Comparison of ENCODE assay signal across 12 mouse cellular contexts in the genomic region with DNA sequence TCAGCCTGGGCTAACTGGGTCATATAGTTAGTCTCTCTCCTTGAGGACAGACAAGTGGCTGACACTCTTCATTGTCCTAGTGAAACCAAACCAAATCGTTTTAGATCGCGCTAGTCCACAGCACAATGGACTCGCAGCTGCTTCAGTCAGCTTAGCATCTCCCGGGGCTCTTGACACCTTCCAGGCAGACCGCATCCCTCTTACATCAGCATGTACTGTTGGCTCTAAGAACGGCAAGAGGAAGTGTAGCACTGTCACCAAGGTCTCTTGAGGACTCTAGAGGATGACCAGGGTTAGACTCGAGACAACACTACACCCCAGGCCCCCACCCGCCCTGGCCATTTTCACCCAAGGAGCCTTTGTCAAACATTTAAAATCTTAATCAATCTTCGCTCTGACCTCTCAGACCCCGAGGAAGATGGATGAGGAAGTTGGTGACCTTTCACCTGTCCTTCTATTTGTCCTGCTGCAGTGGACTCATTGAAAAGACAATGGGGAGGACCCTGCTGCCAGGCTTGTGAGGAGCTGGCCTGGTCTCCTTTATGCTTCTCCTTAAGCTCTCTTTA. TPM values are rescaled to one million over a fixed set of nuclear protein-coding genes. Genes with fewer than 3 reads are reported as not detected.
A peak's percentile ranks its signal among the peaks of the same experiment; 100 is the strongest.
DNase-seq lines count a peak whose midpoint lies in the region; ATAC-seq lines count a peak whose summit lies in the region.
"Had no signal": no experiment of that assay in that cellular context is flagged by ENCODE, and none has a peak within 500 bp of the region (broad histone marks: within the 10 kb centered on the region; RNA-seq: fewer than 3 reads in every experiment).

No protein-coding gene starts in this region.

- no peaks in the 10 kb centered on the region for H3K9me3 ChIP-seq in forebrain, embryonic 13.5 days (replicated peaks)

- peak overlapping the region; percentile 55; the same call in 1 of the 2 replicates for H3K27ac ChIP-seq in forebrain, embryonic 13.5 days

- peaks cover 99% of the 10 kb centered on the region for H3K4me1 ChIP-seq in forebrain, embryonic 13.5 days

- peak; percentile 76 for DNase-seq in embryo, embryonic 11 days
- DNase-seq in mesoderm, embryonic 11.5 days (ENCODE audit: low read depth, low spot score): peak; percentile 77
- peak; percentile 55 for DNase-seq in retina, embryonic 14.5 days (ENCODE audit: low spot score)
- DNase-seq in right cerebral cortex, postnatal 10 days (ENCODE audit: low spot score in 2 of 2): no peak
- DNase-seq in ovary, adult 18-20 months (ENCODE audit: low spot score): no peak
- DNase-seq: cerebellum, postnatal 25 days; kidney, postnatal 14 days; left cerebral cortex, postnatal 4 days; thymus, postnatal 25 days had no signal

- peak overlapping the region; percentile 95 for H3K4me2 ChIP-seq in forebrain, embryonic 13.5 days

- peak overlapping the region; percentile 54; the same call in 1 of the 2 replicates for H3K9ac ChIP-seq in forebrain, embryonic 13.5 days

- H3K4me3 ChIP-seq in forebrain, embryonic 13.5 days: peak overlapping the region; percentile 33

- ATAC-seq in forebrain, embryonic 13.5 days: no peak
- no peak for ATAC-seq in cerebellum, adult (ENCODE audit: insufficient number of reproducible peaks, low FRiP score, low TSS enrichment)
- ATAC-seq: lung, postnatal 0 days had no signal

- no peaks in the 10 kb centered on the region for H3K27me3 ChIP-seq in forebrain, embryonic 13.5 days

- peaks cover 28% of the 10 kb centered on the region for H3K36me3 ChIP-seq in forebrain, embryonic 13.5 days (ENCODE audit: poor library complexity, severe bottlenecking)

- 5% methylated on average over 11 of the region's 11 CpGs for WGBS in forebrain, embryonic 13.5 days

RNA-seq across cellular contexts. Expression of gene Epha4, which starts 12.3 kb away (rescaled TPM):
- polyA plus RNA-seq in forebrain, embryonic 13.5 days (2015; fragmentation: Nextera tagmentation; extraction: Ambion mirVana): 80.7 and 83.6 TPM in 2 replicates

Comparison
In these comparisons a context has a peak if more than half of its experiments do, and no peak if none do; other contexts are left out.
1. DNase-seq: peak in embryo, embryonic 11 days (single experiment), mesoderm, embryonic 11.5 days (single experiment) and retina, embryonic 14.5 days (single experiment); none in right cerebral cortex, postnatal 10 days (0 of 2) and ovary, adult 18-20 months (single experiment).